Mouse (Mus musculus) monocyte, adult 2 months (primary cell): ENCODE measurements around the gene Cyp24a1.

Source experiments
- DNase-seq, 2 experiments: peaks; one replicate each; pipeline ENCODE4 v3.0.0; 2022; ENCODE audit warnings: low spot score in 2 of 2, low read depth in 1 of 2

Cyp24a1 gene

GRCm38 (mm10) chr2:170497091-170497566 lies at the start of gene Cyp24a1:
Gene Cyp24a1 (minus strand): TSS chr2:170497145.
- DNase-seq: peak in 1 of 2 experiments; percentile 8

DNA sequence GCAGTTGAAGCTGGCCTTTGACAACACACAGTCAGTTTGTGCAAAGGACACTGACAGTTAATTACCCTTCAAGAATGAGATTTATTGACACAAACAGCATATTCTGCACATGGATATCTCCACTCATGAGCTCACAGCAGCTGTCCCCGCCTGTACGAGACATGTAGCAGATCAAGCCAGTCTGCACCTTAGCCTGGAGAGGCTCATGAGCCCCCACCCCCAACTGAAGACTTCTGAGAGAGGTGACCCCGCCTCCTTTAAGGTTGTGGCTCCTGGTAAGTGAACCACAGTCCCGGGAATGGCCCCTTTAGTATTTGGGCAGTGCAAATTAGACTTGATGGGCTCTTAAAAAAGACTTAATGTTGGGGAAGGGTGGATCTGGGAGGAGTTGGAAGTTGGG lies 48.8 kb upstream of the Cyp24a1 start:
- no peak for DNase-seq

DNA sequence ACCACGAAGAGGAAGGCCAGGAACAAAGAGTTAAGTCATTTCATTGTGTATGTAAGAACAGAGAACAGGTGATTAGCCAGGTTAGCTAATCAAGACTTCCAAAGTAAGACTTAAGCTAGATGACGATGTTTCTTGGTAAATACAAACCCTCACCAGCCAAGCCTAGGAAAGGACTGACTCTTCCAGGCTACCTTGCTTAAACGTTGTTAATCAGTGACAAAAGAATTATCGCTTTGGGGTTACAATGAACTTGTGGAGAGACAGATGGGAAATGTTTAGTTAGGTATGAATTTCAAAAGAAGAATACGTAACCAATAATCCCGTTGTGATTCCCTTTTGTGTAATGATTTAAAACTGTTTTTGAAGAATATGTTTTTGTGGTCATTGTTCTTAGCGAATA lies 48.0 kb upstream of the Cyp24a1 start:
- no peak for DNase-seq

DNA sequence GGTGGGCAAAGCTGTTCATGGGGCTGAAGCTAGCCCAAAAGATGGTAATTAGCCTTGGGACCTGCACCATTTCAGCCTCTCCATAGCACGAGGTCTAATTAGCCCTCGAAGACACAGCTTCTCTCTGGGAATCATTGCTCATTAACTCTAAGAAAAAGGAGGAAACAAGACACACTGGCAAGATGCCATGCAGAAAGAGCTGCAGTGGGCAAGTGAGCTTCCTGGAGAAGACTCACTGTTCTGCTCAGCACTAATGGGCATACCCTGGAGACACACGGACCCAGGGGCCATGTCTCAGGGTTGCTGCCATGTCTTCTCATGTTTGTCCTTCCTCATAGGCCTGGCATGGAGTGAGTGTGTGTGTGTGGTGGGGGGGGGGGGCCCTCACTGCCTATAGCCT lies 47.2 kb upstream of the Cyp24a1 start:
- DNase-seq: no peak

DNA sequence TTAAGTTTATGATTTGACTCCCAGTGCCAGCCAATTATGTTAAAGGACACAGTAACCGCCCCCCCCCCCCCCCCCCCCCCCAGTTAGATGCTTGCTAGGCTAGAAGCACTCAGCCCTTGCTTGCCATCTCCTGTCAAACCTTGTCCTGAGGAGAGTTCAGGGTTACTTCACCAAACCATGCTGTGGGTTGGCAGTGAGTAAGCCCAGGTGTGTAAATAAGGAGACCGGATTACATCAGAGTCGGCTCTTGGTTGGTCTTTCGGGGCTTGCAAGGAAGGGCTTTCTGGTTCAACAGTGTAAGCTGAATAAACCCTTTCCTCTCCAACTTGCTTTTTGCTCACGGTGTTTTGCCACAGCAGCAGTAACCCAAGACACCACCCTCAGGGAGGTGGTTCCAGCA lies 46.7 kb upstream of the Cyp24a1 start:
- DNase-seq: no peak

DNA sequence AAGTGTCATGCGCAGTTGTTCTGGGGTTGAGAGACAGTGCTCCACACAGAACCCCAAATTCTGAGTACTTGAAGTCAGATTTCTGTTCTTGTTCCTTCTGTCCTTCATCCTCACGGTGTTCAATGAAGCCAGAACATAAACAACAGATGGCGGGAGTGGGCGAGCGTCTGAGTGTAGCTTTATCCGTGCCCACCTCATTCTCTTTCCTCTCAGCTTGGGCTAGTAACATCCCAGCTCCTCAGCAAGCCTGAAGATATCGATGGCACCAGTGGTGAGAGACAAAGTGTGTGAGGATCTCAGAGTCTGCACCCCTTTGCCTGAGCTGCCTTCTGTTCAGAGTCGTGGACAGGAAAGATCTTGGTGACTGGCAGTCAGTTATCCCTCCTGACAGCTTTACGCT lies 42.3 kb upstream of the Cyp24a1 start:
- no peak for DNase-seq

DNA sequence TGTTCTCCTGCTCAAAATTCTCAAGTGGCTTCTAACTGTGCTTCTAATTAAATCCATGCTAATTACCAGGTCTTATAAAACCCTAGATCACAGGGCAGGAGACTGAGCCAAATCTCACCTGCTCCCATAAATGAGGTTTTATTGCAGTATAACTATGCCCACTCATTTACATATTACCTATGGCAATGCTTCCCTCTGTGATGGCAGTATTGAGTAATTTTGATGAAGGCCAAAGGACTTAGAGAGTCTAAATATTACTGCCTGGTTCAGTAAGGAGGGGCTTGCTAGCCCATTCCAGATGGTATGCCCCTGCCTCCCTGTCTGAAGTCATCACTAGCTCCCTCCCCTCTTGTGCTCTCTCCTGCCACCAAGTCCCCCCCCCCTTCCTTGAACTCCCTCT lies 38.9 kb upstream of the Cyp24a1 start:
- no peak for DNase-seq

DNA sequence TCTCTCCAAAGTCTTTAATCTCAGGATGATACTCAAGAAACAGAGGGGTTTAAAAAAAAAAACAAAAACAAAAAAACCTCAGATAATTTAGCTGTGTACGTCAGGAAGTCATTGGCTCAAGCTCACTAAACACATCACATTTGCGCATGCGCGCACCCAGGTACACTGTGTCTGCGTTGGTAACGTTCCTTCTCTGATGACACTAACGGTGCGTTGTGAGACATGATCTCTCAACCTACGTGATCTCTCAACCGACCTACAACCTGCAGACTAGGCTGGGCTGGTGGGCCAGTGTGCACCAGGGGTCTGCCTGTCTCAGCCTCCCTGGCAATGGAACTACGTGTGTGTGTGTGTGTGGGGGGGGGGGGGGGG lies 37.8 kb upstream of the Cyp24a1 start:
- DNase-seq: no peak

DNA sequence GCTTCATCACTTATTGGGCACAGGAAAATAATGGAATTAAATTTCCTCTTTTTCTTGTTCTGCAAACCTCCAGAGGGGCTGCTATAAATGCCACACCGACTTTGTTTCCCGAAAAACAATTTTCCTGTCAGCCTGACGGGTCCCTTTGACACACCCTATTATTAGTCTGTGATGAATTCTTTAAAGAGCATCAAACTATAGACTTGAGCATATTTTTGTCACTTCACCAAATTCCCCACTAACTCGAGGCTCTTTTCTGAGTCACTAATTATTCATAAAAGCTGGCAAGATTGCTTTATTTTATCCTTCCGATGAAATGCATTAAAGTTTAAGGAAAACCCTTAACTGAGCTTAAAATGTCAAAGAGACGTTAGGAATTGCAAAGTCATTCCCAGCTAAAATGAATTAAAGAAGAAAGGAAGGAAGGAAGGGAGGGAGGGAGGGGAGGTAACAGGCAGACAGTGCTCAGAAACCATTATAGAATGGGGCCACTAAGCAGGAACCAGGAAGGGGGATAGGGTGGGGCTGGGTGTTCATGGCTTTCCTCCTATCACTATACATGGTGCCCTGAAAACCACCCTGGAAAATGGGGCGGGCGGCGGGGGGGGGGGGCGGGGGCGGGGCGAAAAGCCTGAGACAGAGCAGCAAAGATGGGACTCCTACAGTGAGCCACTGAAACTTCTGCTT lies 37.3 kb upstream of the Cyp24a1 start:
- DNase-seq: no peak

DNA sequence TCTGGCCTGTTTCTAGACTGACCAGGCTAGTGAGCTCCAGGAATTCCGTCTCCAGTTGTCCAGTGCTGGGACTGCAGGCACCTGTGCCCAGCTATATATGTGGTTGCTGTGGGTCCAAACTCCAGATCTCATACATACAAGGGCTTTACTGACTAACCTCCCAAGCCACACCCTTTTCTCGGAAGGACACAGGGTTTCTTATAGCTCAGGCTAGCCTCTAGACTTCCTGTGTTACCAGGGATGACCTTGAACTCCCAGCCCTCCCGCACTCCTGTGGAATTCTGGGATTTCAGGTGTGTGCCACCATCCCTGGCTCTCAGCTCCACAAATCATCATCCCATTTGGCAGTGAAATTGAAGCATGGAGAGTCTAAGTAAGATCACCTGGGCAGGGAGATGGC lies 33.3 kb upstream of the Cyp24a1 start:
- no peak for DNase-seq

DNA sequence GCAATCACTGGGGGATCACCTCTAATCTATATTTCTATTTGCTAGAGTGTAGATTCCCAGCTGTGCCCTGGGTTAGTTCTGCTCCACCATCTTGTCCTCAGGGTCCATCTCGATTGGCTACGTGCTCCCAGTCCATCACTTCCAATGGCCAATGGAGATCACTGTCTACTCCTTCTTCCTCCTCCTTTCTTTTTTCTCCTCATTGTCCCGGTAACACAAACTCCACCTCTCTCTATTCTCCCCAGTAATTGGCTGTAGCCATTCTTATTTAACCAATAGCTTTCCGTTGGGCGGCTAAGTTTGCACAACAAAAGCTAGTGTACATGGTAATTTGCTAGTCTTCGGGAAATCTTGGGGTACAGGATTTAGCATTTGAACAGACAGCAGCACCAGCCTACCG lies 32.8 kb upstream of the Cyp24a1 start:
- DNase-seq: no peak

DNA sequence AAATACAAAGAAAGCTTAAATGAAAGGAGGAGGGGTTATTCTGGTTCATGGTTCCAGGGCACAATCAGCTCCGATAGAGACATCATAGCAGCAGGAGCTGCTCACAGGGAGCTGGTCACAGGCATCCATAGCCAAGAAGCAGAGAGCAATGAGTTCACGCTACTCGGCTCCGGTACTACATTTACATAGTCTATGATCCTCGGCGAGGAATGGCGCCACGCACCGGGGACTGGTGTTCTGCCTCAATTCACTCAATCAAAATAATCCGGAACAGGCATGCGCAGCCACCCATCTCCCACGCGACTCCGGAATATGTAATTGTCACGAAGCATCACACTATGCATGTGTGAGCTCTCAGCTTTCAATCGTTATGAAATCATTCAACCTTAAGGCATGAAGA lies 31.1 kb upstream of the Cyp24a1 start:
- DNase-seq: no peak

- no peak for DNase-seq
Observed at GRCm38 (mm10) chr2:170526513-170526912, 29.6 kb upstream of the Cyp24a1 start.

DNA sequence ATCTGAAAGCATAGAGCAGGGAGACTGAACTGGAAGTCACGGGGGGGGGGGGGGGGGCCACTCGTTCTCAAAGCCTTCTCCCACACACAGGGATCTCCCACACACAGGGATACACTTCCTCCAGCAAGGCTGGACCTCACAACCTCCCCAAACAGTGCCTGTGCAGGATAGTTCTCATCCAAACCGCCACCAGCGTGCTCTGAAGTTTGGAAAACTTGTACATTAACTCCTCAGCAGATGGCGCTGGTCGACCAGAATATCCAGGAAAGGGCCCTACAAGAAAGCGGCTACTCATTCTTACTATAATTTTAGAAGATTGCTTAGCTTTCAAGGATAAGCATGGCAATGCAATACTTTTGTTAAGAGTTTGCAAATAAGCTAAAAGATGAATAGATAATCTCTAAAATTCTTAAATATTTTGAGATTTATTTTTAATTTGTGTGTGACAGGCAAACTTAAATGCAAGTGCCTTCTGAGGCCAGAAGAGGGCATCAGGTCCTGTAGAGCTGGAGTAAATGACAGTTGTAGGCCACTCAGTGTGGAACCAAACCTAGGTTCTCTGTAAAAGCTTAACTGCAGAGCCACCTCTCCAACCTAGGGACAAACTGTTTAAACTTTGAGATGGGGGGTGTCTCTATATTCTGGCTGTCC lies 23.5 kb upstream of the Cyp24a1 start:
- no peak for DNase-seq

GRCm38 (mm10) chr2:170513756-170514155 lies 16.8 kb upstream of the Cyp24a1 start:
- DNase-seq: no peak

- peak; percentile 66 to 87 for DNase-seq
Observed at GRCm38 (mm10) chr2:170511073-170511891, 14.3 kb upstream of the Cyp24a1 start.

DNA sequence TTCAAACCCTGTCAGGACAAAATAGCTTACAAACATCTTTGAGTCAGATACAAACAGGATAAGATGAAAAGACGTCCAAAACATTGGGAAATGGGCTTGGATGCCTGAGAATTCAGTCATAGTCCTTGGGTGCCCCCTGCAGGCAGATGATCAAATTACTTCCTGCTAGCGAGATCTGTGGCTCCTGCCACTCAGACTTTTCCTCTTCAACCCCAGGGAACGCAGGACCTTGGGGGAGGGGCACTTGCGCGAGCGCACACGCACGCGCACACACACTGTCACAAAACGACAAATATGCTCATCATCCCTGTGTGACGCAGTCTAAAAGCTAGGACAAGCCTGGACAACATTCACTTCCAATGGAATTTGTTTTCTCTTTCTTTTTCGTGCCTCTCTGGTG lies 11.9 kb upstream of the Cyp24a1 start:
- peak; percentile 24 to 74 for DNase-seq

DNA sequence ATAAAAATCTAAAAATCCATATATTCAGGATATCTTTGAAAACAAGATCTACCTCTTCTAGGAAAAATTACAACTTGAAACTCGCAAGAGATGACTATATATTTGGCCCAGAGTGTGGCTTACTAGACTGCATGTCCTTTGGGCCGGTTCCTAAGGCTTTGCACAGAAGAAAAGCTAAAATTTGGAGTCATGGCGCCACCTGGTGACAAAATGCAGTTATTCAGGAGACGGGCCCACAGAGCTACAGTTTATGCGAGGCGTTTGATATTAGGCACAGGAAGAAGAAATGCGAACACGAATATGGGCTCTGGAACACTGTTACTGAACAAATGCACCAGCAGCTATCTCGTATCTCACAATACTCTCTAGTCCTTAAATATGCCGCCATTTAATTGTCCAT lies 10.8 kb upstream of the Cyp24a1 start:
- peak; percentile 30 to 63 for DNase-seq

DNA sequence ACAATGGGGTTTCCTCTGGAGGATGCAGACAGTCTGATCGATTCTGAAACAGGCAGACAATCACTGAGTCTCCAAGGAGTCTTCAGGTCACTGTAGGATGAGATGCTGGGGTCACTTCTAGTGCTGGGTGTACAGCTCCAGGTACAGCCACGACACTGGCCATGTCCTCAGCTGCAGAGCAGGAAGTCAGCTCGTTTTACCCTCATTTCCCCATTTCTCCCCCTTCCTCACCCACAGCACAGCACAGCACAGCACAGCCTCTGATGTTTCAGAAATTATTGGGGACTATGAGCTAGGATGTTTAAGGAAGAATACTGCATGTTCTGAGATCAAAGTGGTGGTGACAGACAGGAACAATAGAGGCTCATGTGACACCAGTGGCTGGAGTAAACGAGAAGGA lies 7.0 kb upstream of the Cyp24a1 start:
- no peak for DNase-seq

DNA sequence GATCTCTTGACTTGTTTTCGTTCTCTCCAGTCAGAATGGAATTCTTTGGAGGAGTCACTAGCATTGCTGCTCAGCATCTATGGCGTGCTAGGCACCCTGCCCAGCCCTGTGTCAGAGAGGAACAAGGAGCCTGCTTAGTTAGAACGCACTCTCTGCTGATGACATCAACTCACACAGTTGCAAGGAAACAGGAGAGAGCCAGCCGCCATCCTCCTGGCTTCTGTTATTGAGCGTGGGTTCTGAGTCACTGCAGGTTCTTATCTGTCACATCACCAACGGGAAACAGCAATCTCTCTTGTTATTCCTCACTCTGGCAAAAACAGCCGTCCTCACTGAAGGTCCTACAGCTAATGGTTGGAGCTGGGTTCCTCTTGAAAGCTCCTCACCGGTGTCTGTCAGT lies 6.4 kb upstream of the Cyp24a1 start:
- DNase-seq: no peak

DNA sequence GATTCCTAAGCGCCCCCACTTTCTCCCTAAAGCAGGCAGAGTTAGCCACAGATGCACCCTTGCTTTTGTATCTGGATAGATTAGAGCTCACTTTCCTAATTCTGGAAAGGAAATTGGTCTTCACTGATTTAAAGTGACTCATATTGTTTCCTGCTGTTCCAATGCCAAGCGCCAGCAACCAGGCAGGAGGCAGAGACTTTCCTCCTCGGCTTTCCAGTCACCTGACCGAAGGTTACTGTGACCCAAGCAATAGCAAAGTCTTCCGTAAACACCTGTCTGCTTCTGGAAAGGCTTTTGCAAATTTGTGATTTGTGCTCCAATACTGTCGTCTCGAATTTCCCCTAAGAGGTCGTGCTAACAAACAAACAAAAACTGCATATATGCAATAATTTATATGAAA lies 1.1 kb upstream of the Cyp24a1 start:
- DNase-seq: no peak
